Mouse (Mus musculus): ENCODE data around the gene Mbip. TPM values are rescaled to one million over a fixed set of nuclear protein-coding genes. Genes with fewer than 3 reads are reported as not detected.
A peak's percentile ranks its signal among the peaks of the same experiment; 100 is the strongest.

Gene Mbip
- polyA plus RNA-seq, 1 experiment from 2014 or later, result 43.5 TPM

DNA sequence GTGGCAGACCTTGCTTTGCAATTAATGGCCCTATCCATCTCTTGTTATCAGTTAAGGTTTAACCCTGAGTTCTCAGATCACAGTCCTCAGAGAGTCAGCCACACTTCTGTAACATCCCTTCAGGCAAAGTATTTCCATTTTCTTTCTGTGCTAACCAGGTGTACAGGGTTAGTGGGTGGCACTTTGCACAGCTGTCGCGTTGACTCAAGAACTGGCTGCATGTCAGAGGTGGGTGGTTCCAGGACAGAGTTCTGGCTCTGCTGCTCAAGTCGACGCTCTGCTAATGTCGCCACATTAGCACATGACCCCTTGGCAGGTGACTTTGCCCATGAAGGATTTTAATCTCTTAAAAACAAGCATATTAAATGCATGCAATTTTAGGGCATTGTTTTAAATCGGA is 39.9 kb downstream of the Mbip start:
- no peak overlapping the region for H3K4me3 ChIP-seq
- peaks cover 12% of the 10 kb centered on the region for H3K4me1 ChIP-seq
- WGBS, result 82% methylated on average over 6 of the region's 6 CpGs
- H3K27ac ChIP-seq, result no peak overlapping the region
- no peaks in the 10 kb centered on the region for H3K9me3 ChIP-seq
- H3K9ac ChIP-seq, result no peak overlapping the region
- H3K4me2 ChIP-seq (replicated peaks), result no peak overlapping the region
- peaks cover 4% of the 10 kb centered on the region; the same call in 1 of the 2 replicates for H3K27me3 ChIP-seq (replicated peaks)
- no peak for ATAC-seq (ENCODE audit: low FRiP score, low read depth)
- no peaks in the 10 kb centered on the region for H3K36me3 ChIP-seq

DNA sequence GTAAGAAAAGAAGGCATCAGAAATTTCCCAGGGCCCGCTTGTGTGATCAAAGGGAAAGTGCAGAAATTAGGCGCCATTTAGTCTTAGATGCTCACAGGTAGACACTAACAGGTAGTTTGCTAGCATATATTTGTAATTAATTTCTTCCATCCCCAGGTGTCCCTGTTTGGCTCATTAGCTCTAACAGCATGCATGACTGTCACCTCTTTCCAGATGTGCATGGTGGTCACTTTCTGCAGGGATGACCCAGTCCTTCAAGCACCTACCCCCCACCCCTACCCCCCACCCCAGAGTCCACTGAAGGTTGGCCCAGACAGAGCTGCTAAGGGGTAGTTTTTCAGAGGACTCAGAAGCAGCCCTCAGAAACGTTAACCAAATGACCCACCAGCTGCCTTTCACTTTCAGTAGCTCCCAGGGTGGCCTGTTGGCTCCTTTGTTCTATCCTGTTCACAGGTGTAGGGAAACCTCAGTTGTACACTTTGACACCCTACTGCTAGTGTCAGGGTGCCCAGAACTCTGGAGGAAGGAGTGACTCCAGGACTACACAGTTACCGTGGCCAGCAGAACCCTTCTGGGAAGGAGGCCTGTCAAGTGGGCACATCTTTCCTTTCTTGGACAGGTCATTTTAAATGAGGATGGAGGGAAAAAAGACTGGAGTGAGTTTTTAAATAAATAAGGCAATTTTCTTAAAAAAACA is 43.2 kb downstream of the Mbip start:
- H3K4me3 ChIP-seq, result peak overlapping the region; percentile 33
- peak overlapping the region; percentile 68 for H3K4me2 ChIP-seq (replicated peaks)
- no peaks in the 10 kb centered on the region for H3K9me3 ChIP-seq
- 11% methylated on average over 4 of the region's 4 CpGs for WGBS
- H3K9ac ChIP-seq, result peak overlapping the region; percentile 41; the same call in 1 of the 2 replicates
- peaks cover 21% of the 10 kb centered on the region for H3K27me3 ChIP-seq (replicated peaks)
- H3K27ac ChIP-seq, result no peak overlapping the region
- H3K4me1 ChIP-seq, result peaks cover 12% of the 10 kb centered on the region
- H3K36me3 ChIP-seq, result no peaks in the 10 kb centered on the region
- peak; percentile 49 for ATAC-seq (ENCODE audit: low FRiP score, low read depth)

DNA sequence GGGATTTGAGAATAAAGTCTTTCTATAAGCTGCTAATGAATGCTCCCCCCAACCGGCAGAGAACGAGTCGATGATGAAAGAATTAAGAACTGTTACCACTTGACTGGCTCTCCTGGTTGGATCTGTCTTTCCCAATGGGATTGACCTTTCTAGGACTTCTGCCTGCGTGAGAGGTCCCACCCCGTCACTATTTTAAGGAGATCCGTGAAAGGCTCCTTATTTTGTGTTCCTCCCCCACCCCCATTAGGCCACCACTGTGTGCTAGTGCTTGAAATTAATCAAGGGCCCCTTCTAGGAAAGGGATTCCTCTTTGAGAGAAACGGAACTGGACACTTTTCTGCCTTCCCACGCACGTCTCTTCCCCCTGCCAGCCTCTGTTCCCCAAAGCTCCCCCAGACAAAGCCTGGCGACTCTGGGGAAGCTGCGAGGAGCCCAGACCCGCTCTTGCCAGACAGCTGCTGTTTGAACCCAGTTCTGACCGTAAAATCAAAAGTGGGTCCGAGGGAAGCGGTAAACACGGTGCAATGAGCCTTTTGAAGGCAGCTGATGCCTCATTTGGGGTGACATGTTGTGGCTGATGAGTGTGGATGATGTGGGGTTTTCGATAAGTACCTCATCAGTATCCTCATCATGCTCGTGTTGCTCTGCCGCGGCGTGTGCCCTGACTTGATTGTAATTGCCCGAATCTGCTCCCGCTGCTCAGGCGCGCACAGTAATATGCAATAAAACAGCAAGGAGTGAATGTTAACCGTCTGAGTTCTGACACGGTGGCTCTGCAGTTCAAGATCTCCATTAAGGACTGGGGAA is 44.0 kb downstream of the Mbip start:
- ATAC-seq (ENCODE audit: low FRiP score, low read depth), result peak; percentile 80
- WGBS, result 4% methylated on average over 27 of the region's 27 CpGs

DNA sequence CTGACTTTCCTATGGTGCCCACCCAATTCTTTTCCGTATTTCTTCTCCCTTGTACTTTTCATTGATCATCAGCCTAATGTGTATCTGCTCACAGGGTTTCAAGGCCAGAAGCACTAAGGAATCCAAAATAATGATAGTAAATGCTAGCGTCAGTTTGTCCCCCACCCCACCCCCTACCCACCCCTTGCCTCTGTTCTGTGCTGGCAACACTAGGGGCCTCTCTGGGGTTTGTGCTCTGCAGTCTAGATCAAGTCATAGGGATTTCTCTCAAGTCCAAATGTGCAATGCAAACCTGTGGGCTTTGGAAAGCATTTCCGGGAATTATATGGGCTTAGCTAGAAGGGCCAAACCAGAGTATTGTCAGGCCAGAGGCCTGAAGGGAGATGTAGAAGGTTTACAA is 46.1 kb downstream of the Mbip start:
- no peaks in the 10 kb centered on the region for H3K36me3 ChIP-seq
- H3K4me3 ChIP-seq, result no peak overlapping the region
- 57% methylated on average over 3 of the region's 3 CpGs for WGBS
- ATAC-seq (ENCODE audit: low FRiP score, low read depth), result no peak
- no peak overlapping the region for H3K27ac ChIP-seq
- no peak overlapping the region for H3K4me2 ChIP-seq (replicated peaks)
- H3K9me3 ChIP-seq, result no peaks in the 10 kb centered on the region
- H3K4me1 ChIP-seq, result peaks cover 12% of the 10 kb centered on the region
- no peak overlapping the region for H3K9ac ChIP-seq
- H3K27me3 ChIP-seq (replicated peaks), result peaks cover 29% of the 10 kb centered on the region

More for the DNA sequence above, 44.0 kb downstream of the Mbip start:
- Histone ChIP-seq H3K4me1 (peaks cover 12% of the 10 kb centered on the region), H3K27me3 (replicated peaks) (peaks cover 23% of the 10 kb centered on the region), H3K27ac (no peak overlapping the region), H3K4me3 (peak overlapping the region; percentile 33), H3K36me3 (no peaks in the 10 kb centered on the region), H3K4me2 (replicated peaks) (peak overlapping the region; percentile 68), H3K9ac (peak overlapping the region; percentile 41; the same call in 1 of the 2 replicates), H3K9me3 (no peaks in the 10 kb centered on the region)

DNA sequence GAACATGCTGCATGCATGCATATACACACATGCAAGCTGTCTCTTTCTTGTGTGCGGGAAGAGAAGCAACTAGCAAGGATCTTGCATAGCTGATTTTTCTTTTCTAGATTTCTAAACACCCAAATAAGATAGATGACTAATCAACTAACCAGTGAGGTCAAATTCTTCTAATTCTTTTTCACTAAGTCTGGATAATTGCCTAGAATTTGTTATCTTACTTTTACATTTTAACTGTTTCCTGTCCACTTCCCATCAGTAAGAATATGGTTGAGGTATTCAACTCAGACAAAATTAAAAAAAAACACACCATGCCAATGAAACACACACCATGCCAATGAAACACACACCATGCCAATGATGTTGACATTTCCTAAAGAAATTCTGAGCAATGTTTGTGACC is 46.8 kb downstream of the Mbip start:
- Histone ChIP-seq H3K4me3 (no peak overlapping the region), H3K27me3 (replicated peaks) (peaks cover 29% of the 10 kb centered on the region), H3K4me2 (replicated peaks) (no peak overlapping the region), H3K9me3 (no peaks in the 10 kb centered on the region), H3K4me1 (peaks cover 12% of the 10 kb centered on the region), H3K27ac (no peak overlapping the region), H3K36me3 (no peaks in the 10 kb centered on the region), H3K9ac (no peak overlapping the region)
- no peak for ATAC-seq (ENCODE audit: low FRiP score, low read depth)
- 42% methylated on average over 1 of the region's 1 CpGs for WGBS

DNA sequence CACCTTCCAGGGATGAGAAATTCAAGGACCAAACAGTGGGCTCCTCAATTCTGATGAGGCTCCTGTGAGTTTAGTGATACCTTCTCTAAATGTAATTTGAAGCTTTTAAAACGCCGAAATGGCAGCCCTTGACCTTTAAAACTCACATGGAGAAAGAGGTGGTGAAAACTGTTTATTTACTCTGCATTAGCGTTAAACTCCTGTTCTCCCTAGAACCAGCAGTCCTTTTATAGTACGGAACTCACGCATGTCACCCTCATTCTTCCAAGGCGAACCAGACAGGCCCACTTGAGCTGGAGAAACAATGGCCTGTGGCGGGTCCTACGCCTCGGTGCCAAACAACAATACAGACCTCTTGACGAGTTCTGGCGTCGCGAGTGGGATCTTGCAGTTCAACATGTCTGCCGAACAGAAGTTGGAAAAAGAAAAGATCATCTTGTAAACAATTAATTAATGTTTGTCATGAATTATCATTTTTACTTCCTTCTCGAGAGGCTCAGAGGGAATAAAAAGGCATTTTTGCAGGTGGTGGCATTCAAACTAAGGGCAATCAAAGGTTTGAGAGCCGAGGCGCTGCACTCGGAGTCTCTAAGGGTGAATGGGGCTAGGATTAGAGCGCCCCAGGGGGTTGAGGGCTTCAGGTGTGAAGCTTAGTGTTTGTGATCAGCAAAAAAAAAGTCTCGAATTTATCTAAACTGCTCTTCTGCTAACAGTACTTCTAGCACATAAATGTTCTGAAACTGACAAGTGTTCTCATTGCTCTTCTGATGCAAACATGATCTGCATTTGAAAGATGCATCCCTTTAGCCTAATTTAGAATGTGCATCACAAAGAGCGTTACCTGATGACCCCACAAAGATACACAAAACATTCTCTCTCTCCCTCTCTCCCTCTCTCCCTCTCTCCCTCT is 47.5 kb downstream of the Mbip start:
- Histone ChIP-seq H3K4me1 (peaks cover 12% of the 10 kb centered on the region), H3K36me3 (no peaks in the 10 kb centered on the region), H3K27ac (no peak overlapping the region), H3K9me3 (no peaks in the 10 kb centered on the region), H3K27me3 (replicated peaks) (peaks cover 29% of the 10 kb centered on the region), H3K4me2 (replicated peaks) (peak overlapping the region; percentile 4; the same call in 1 of the 2 replicates), H3K9ac (no peak overlapping the region), H3K4me3 (no peak overlapping the region)
- WGBS, result 6% methylated on average over 21 of the region's 21 CpGs
- no peak for ATAC-seq (ENCODE audit: low FRiP score, low read depth)

DNA sequence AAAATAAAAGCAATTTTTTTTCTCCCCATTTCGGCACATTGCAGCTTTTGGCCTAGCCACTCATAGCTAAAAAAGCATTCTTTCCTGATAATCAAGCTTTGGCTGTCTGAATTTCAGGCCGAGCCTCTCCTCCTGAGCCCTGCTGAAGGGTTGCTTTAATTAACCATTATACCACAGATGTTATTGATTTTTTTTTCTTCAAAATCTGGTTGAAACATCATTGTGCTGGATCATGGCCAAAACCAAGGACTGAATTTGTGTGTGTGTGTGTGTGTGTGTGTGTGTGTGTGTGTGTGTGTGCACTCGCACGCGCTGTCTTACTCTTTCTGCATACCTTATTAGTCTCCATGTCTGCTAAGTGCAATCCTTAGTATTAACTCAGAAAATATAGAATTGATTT is 48.6 kb downstream of the Mbip start:
- H3K9ac ChIP-seq, result no peak overlapping the region
- H3K27ac ChIP-seq, result no peak overlapping the region
- H3K4me3 ChIP-seq, result no peak overlapping the region
- no peak for ATAC-seq (ENCODE audit: low FRiP score, low read depth)
- 78% methylated on average over 5 of the region's 5 CpGs for WGBS
- peaks cover 29% of the 10 kb centered on the region for H3K27me3 ChIP-seq (replicated peaks)
- peaks cover 6% of the 10 kb centered on the region for H3K4me1 ChIP-seq
- no peaks in the 10 kb centered on the region for H3K36me3 ChIP-seq
- H3K4me2 ChIP-seq (replicated peaks), result no peak overlapping the region
- H3K9me3 ChIP-seq, result no peaks in the 10 kb centered on the region

DNA sequence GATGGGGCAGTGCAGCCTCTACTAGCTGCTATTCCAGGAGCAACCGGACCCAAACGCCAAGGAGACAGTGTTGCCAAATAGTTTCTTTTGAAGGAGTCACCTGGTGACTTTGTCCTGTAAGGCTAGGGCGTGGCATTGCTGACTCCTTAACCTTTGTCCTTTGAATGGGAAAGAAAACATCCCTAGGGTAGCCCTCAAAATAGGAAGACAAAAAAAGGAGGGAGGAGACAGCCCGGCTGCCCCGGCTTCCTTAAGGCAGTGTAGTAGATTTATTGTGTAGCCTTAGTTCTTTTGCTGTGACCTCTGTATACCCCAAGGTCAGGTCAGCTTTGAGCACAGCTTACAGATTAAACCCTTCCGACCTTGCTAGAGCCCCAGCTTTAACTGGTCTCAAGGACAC is 49.2 kb downstream of the Mbip start:
- H3K4me1 ChIP-seq, result peaks cover under 1% of the 10 kb centered on the region; the same call in 1 of the 2 replicates
- no peak overlapping the region for H3K27ac ChIP-seq
- H3K36me3 ChIP-seq, result no peaks in the 10 kb centered on the region
- no peak overlapping the region for H3K9ac ChIP-seq
- WGBS, result 7% methylated on average over 6 of the region's 6 CpGs
- no peaks in the 10 kb centered on the region for H3K9me3 ChIP-seq
- H3K4me2 ChIP-seq (replicated peaks), result no peak overlapping the region
- ATAC-seq (ENCODE audit: low FRiP score, low read depth), result 0 out of 2 replicates have a peak, but pooled peaks have one; percentile 15
- peaks cover 29% of the 10 kb centered on the region for H3K27me3 ChIP-seq (replicated peaks)
- no peak overlapping the region for H3K4me3 ChIP-seq

DNA sequence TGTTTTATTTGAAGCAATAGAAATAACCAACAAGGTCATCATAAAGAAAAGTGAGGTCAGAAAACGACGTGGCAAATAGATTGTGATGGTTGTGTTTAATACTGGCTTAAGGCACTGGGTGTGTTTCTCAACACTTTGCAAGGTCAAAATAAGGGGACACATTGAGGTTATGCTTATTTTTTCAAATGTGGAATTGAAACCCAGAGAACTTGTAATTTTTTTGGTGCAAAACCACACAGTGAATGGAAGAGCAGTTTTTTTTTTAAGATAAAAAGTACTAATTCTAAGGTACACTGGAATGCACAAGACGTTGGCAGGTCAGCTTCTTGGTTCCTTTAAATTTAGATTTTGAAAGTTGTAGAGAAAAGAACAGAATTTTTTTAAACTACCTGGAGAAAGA is 50.5 kb downstream of the Mbip start:
- no peaks in the 10 kb centered on the region for H3K4me1 ChIP-seq
- no peaks in the 10 kb centered on the region for H3K9me3 ChIP-seq
- no peak overlapping the region for H3K4me2 ChIP-seq (replicated peaks)
- no peak overlapping the region for H3K4me3 ChIP-seq
- peaks cover 24% of the 10 kb centered on the region for H3K27me3 ChIP-seq (replicated peaks)
- H3K27ac ChIP-seq, result no peak overlapping the region
- WGBS, result 74% methylated on average over 3 of the region's 3 CpGs
- no peaks in the 10 kb centered on the region for H3K36me3 ChIP-seq
- H3K9ac ChIP-seq, result no peak overlapping the region
- ATAC-seq (ENCODE audit: low FRiP score, low read depth), result no peak

DNA sequence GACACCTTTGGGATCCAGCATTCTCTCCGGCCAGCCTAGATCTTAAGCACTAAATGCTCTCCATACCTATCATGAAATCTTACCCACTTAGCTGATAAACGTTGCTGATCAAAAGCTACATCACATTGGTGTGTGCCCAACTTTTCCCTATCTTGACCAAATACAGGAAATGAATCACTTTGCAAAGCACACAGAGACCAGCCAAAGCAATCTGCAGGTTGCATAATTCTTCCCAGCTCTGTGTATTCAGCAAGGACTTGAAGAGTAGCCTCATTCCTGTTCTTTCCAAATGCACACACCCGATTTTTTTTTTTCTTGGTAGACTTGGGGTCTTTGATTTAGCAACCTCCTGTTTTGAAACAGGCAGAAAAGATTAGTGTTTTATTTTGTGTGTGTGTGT is 57.1 kb downstream of the Mbip start:
- WGBS, result 82% methylated on average over 3 of the region's 3 CpGs
- no peak for ATAC-seq (ENCODE audit: low FRiP score, low read depth)

DNA sequence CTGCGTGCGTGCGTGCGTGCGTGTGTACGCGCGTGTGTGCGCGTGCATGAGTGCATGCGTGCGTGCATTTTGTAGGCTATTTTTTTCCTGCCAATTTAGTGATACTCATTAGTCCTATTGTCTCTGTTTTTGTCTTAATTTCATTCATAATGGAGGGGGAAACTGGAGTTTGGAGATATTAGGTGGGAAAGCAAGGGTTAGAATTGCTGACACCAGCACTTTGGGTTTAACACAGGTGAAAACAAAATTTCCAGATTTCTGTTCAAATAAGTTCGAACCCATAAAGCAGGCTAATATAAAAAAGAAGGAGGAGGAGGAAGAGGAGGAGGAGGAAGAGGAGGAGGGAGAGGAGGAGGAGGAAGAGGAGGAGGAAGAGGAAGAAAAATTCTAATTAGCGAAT is 58.9 kb downstream of the Mbip start:
- no peak overlapping the region for H3K4me2 ChIP-seq (replicated peaks)
- H3K9ac ChIP-seq, result no peak overlapping the region
- H3K4me1 ChIP-seq, result no peaks in the 10 kb centered on the region
- no peak overlapping the region for H3K4me3 ChIP-seq
- ATAC-seq (ENCODE audit: low FRiP score, low read depth), result no peak
- H3K27me3 ChIP-seq (replicated peaks), result no peaks in the 10 kb centered on the region
- H3K27ac ChIP-seq, result no peak overlapping the region
- 97% methylated on average over 14 of the region's 14 CpGs for WGBS
- no peaks in the 10 kb centered on the region for H3K36me3 ChIP-seq
- no peaks in the 10 kb centered on the region for H3K9me3 ChIP-seq

More for the DNA sequence above, 57.1 kb downstream of the Mbip start:
- H3K9ac ChIP-seq, result no peak overlapping the region
- no peaks in the 10 kb centered on the region for H3K27me3 ChIP-seq (replicated peaks)
- H3K4me3 ChIP-seq, result no peak overlapping the region
- no peaks in the 10 kb centered on the region for H3K9me3 ChIP-seq
- H3K36me3 ChIP-seq, result no peaks in the 10 kb centered on the region
- H3K27ac ChIP-seq, result no peak overlapping the region
- H3K4me2 ChIP-seq (replicated peaks), result no peak overlapping the region
- H3K4me1 ChIP-seq, result no peaks in the 10 kb centered on the region

DNA sequence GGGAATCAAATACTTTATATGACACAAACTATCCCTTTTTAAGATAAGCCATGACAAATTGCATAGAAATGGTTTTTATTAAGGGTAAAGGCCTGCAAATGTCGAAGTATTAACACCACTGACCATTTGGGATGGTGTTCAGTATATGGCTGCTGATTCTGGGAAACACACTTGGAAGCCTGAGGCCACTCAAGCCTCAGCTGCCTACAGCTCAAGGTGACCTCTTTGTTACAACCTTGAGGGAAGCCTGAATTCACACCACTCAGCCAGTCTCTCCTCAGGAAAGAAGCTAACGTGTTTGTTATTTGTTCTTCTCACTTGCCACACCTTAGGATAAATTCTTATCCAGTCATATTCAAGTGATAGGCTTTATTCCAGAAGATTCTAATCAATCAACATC is 61.5 kb downstream of the Mbip start:
- ATAC-seq (ENCODE audit: low FRiP score, low read depth), result no peak
- WGBS, result 79% methylated on average over 2 of the region's 2 CpGs

More for the DNA sequence above, 61.5 kb downstream of the Mbip start:
- H3K4me3 ChIP-seq, result no peak overlapping the region
- H3K9me3 ChIP-seq, result no peaks in the 10 kb centered on the region
- H3K36me3 ChIP-seq, result no peaks in the 10 kb centered on the region
- no peak overlapping the region for H3K4me2 ChIP-seq (replicated peaks)
- no peaks in the 10 kb centered on the region for H3K4me1 ChIP-seq
- no peak overlapping the region for H3K27ac ChIP-seq
- no peaks in the 10 kb centered on the region for H3K27me3 ChIP-seq (replicated peaks)
- no peak overlapping the region for H3K9ac ChIP-seq
